Mouse (Mus musculus) liver, embryonic 14.5 days (tissue): ENCODE data around the gene Slc5a6.

Experiments
- CTCF ChIP-seq: IDR thresholded peaks from 2 replicates; pipeline ENCODE4 v1.5.1; 2016; ENCODE audit warnings: antibody characterized with exemption, low read depth, control low read depth
- EP300 ChIP-seq: IDR thresholded peaks from 2 replicates; pipeline ENCODE4 v1.6.1; 2016; ENCODE audit warnings: antibody characterized with exemption, low read depth

DNA sequence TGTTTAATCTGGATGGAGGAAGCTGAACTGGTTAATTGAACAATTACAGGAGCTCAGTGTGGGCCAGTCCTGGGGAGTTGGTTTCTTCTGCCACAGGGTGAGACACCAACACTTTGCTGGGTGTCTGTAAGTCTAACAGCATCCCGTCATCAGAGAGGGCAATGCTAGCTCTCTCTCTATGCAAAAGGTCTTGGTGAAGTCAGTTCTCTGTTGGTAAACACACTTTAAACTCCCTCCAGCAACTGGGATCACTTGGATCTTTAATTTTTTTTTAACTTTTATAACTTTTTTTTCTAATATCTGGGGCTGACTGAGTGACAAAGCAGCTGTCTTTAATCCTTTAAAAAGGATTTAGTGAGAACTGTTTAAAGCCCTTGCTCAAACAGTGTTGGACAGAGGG is 26.0 kb downstream of the Slc5a6 start:
- TF ChIP-seq EP300 (no peak), CTCF (no peak)
